Mouse (Mus musculus) G1E-ER4 (cell line): ENCODE results near the gene Ring1. TPM values are rescaled to one million over a fixed set of nuclear protein-coding genes. Genes with fewer than 3 reads are reported as not detected.

ENCODE experiments used
- GATA1 ChIP-seq: IDR thresholded peaks from one replicate; pipeline ENCODE4 v1.8.0; 2012; ENCODE audit warnings: low read length, inconsistent platforms
- polyA plus RNA-seq: library from polyadenylated mRNA; stranded (reverse); fragments of >175 nt; gene quantifications from 2 replicates; pipeline ENCODE4 v1.2.3, GENCODE M21; 2012

The Ring1 gene
- polyA plus RNA-seq, 1 experiment, result 62.8 TPM

- TF ChIP-seq GATA1, result no peak
These were observed 2.7 kb downstream of the Ring1 start for GRCm38 (mm10) chr17:34021539-34022413.

DNA sequence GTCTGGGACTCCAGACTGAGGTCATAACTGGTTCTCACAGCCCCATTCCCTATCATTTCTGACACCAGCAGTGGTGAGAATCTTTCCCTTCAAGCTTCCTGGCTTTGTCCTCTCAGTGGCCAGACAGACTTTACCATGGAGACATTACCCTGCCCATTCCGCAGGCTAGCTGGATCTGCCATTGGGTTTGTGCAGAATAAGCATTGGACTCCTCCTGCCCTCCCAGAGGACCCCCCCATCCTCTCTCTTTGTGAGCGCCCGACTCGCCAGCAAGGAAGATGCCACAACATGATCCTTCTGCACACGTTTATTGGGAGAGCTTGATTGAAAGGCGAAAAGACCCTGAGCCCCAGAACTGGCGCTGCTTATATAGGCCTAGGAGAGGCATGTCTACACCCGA, 11.0 kb downstream of the Ring1 start:
- TF ChIP-seq GATA1, result no peak

GRCm38 (mm10) chr17:34010156-34010555, 14.3 kb downstream of the Ring1 start:
- no peak for TF ChIP-seq GATA1

DNA sequence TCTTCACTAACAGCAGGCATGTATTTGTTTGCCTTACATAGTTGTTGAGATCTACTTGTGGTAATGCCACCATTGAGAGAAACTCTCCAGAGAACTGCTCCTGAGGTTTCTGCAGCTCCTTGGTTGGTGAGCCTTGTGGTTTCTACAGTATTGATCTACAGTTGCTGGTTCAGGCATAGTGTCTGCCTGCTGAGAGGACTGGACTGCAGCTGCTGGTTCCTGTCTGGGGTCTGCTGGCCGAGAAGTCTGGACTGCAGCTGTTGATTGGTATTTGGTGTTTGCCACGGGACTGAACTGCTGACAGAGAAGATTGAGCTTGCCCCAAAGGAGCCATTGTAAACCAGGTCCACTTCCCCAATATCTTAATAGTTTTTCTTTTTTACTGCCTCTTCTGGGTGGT, 17.9 kb downstream of the Ring1 start:
- TF ChIP-seq GATA1, result no peak

DNA sequence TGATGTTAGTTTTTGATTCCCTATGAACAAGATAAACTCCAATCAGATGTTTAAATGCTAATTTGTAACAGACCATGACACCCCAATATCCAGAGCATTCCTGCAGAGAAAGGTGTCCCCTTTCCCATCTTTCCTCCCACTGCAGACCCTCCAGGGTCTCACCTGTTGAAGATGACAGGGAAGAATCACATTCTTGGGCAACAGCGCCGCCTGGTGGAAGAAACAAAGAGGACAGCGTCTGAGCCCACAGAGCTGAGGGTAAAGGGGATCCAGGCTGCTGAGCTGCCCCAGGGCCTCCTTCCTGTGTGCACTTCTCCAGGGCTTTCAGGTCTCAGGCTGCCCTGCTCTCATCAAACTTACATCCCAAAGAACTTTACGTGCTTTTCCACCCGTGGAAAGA, 21.1 kb downstream of the Ring1 start:
- no peak for TF ChIP-seq GATA1

DNA sequence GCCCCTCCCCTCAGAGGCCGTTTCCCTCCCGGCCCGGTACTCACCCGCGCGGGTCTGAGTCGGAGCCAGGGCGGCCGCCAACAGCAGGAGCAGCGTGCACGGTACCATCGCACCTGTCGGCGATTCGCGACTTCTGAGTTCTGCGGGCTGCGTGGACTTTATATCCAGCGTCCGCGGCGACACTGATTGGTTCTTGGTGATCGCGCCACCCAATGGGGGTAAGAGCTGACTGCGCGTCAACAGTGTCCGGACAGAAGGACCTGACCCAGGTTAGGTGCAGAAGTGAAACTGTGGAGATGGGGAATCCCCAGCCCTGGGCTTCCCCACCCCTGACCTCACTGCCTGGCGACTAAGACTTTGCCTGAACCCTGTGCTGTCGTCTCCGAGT, 24.3 kb downstream of the Ring1 start, which contains the start of gene H2-K1:
H2-K1 (minus strand) TSS at position 198 of the 388 bp plus-strand sequence.
- TF ChIP-seq GATA1, result no peak

- TF ChIP-seq GATA1, result no peak
These were observed 24.9 kb downstream of the Ring1 start for GRCm38 (mm10) chr17:33999341-34000149.

DNA sequence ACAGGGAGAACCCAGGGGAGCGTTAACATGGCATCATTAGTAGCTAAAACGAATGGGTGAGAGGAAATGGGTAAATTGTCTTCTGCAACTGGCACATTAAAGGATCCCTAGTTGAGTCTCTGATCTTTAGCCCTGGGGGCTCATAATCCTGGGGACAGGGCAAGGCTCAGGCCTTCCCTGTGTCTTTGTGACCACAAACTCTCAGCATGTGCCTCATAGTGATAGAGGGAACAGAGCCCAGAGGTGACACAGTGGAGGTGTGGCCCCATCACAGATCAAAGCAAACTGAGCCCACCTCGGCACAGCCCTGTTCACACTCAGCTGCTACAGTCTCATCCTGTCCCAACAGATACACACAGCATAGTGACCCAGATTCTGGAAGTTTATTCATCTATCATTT, 28.8 kb downstream of the Ring1 start:
- no peak for TF ChIP-seq GATA1

- no peak for TF ChIP-seq GATA1
These were observed 29.5 kb downstream of the Ring1 start for GRCm38 (mm10) chr17:33994959-33995358.

- no peak for TF ChIP-seq GATA1
These were observed 32.5 kb downstream of the Ring1 start for GRCm38 (mm10) chr17:33991788-33992664.

DNA sequence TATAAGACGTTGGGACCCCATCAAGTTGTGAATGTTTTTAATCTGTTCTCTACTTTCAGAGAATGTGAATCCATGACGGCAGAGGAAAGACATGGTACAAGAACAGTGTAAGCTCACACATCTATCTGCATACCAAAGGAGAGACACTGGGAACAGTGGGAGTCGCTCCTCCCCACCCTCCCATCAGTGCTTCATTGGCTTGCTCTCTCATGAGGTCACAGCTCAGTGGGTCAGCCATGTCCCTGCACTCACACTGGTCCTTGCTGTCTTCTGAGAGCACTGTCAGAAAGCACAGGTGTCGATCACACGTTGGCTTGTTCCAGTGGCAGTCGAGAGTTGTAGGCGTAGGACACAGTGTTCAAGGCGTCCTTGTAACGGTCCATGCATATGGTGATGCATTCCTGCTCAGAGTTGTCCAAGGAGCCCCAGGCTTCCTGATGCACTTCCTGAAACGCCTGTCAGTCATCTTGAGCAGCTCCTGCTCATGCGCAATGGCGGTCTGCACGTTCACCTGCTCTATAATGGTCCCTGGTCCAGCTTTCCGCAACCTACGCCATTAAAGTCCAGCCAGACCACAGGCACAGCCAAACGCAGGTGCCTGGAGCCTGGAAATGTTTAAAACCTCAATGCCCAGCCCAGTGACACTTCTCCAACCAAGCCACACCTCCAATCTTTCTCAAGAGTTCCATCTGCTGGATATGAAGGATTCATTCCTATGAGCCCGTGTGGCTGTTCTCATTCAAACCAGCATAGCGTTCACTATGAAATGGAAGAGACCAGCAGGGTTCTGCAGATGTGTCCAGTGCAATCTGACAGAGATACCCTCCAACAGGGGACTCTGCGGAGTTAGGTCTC, 44.1 kb downstream of the Ring1 start:
- TF ChIP-seq GATA1, result no peak

DNA sequence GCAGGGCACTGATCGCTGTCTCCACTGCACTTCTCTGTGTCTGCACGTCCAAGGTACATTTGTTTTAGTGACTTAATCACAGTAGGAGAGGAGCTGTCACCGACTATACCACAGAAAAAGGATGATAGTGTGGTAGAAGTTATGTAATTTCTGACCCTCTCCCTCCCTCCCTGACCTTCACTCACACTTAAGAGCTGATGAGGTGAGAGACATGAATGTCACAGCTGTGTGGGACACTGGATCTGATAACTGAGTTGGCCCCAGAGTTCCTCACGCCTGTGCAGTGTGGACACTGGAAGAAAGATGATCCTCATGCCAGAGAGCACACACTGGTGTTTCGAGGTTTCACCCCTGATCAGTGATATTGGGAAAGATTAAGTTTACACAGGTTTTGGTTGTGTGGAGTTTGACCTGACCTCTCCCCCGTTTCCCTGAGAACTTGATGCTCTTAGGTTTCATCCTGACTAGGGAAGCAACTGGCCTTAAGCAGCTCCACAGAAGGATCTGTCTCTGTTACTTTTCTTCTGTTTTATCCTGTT, 44.9 kb downstream of the Ring1 start:
- TF ChIP-seq GATA1, result no peak

DNA sequence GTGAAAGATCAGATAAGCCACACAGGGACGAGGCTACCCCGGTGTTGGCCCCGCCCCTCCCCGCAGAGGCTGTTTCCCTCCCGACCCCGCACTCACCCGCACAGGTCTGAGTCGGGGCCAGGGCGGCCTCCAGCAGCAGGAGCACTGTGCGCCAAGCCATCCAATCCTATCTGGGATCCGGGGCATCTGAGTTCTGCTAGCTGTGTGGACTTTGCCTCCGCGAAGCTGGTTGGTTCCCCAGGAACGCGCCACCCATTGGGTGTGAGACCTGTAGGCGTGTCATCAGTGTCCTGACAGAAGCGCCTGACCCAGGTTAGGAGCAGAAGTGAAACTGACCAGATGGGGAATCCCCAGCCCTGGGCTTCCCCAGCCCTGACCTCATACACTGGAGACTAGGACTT, 45.8 kb downstream of the Ring1 start:
- TF ChIP-seq GATA1, result no peak

- no peak for TF ChIP-seq GATA1
These were observed 46.5 kb downstream of the Ring1 start for GRCm38 (mm10) chr17:33977861-33978557.
